Mouse (Mus musculus) 3134 (cell line): ENCODE results near the gene Galnt9.

Experiments
- DNase-seq: peaks from one replicate; pipeline ENCODE4 v3.0.0-alpha.2; 2011; ENCODE audit warnings: low spot score; ENCODE audit not compliant: insufficient read length; ENCODE audit errors: extremely low read depth

The Galnt9 gene

GRCm38 (mm10) chr5:110543951-110544690 lies at the start of gene Galnt9:
TSS of gene Galnt9 (plus strand) at chr5:110544355.
- no peak for DNase-seq

- no peak for DNase-seq
Observed at GRCm38 (mm10) chr5:110494396-110494795, 49.8 kb upstream of the Galnt9 start.

GRCm38 (mm10) chr5:110495051-110495450 lies 49.1 kb upstream of the Galnt9 start:
- DNase-seq: no peak

- DNase-seq: no peak
Observed at GRCm38 (mm10) chr5:110497556-110497955, 46.6 kb upstream of the Galnt9 start.

- no peak for DNase-seq
Observed at GRCm38 (mm10) chr5:110498071-110498470, 46.1 kb upstream of the Galnt9 start.

- no peak for DNase-seq
Observed at GRCm38 (mm10) chr5:110500233-110500632, 43.9 kb upstream of the Galnt9 start.

GRCm38 (mm10) chr5:110503361-110503760 lies 40.8 kb upstream of the Galnt9 start:
- no peak for DNase-seq

GRCm38 (mm10) chr5:110505611-110506294 lies 38.4 kb upstream of the Galnt9 start:
- no peak for DNase-seq

- no peak for DNase-seq
Observed at GRCm38 (mm10) chr5:110506295-110506616, 37.9 kb upstream of the Galnt9 start.

GRCm38 (mm10) chr5:110506856-110507255 lies 37.3 kb upstream of the Galnt9 start:
- DNase-seq: no peak

GRCm38 (mm10) chr5:110507943-110508342 lies 36.2 kb upstream of the Galnt9 start:
- DNase-seq: no peak

- no peak for DNase-seq
Observed at GRCm38 (mm10) chr5:110510357-110510756, 33.8 kb upstream of the Galnt9 start.

GRCm38 (mm10) chr5:110513791-110514190 lies 30.4 kb upstream of the Galnt9 start:
- DNase-seq: no peak

GRCm38 (mm10) chr5:110514694-110515093 lies 29.5 kb upstream of the Galnt9 start:
- no peak for DNase-seq

GRCm38 (mm10) chr5:110516390-110516789 lies 27.8 kb upstream of the Galnt9 start:
- no peak for DNase-seq

GRCm38 (mm10) chr5:110518086-110518783 lies 25.9 kb upstream of the Galnt9 start:
- DNase-seq: no peak

GRCm38 (mm10) chr5:110520974-110521373 lies 23.2 kb upstream of the Galnt9 start:
- DNase-seq: no peak

- no peak for DNase-seq
Observed at GRCm38 (mm10) chr5:110521822-110522221, 22.3 kb upstream of the Galnt9 start.

- DNase-seq: no peak
Observed at GRCm38 (mm10) chr5:110523296-110523695, 20.9 kb upstream of the Galnt9 start.

- DNase-seq: no peak
Observed at GRCm38 (mm10) chr5:110525701-110526100, 18.5 kb upstream of the Galnt9 start.

GRCm38 (mm10) chr5:110526556-110526955 lies 17.6 kb upstream of the Galnt9 start:
- no peak for DNase-seq

- no peak for DNase-seq
Observed at GRCm38 (mm10) chr5:110531091-110531490, 13.1 kb upstream of the Galnt9 start.
